Mouse (Mus musculus) thymus, adult 2 months (tissue): Measurements from ENCODE around the gene Hamp.

Source experiments
- CTCF ChIP-seq: fragments of 200-500 bp; IDR thresholded peaks from 2 replicates; pipeline ENCODE4 v1.5.1; 2012; ENCODE audit warnings: mild to moderate bottlenecking, control low read depth, low read length, moderate library complexity, borderline replicate concordance; ENCODE audit not compliant: control insufficient read depth, poor library complexity, insufficient read depth; ENCODE audit errors: extremely low read depth
- POLR2A ChIP-seq: fragments of 200-500 bp; IDR thresholded peaks from 2 replicates; pipeline ENCODE4 v1.6.1; 2012; ENCODE audit warnings: mild to moderate bottlenecking, low read length, control low read depth, moderate library complexity; ENCODE audit not compliant: control insufficient read depth, poor library complexity, insufficient read depth; ENCODE audit errors: extremely low read depth

GRCm38 (mm10) chr7:30973501-30974289 is 29.9 kb upstream of the Hamp start, which contains the start of gene Fam187b:
- TF ChIP-seq POLR2A (no peak), CTCF (peak; percentile 91)
